Mouse (Mus musculus) forebrain, embryonic 16.5 days (tissue): Measurements from ENCODE around the gene Olfr70. TPM values are rescaled to one million over a fixed set of nuclear protein-coding genes. Genes with fewer than 3 reads are reported as not detected.

Experiments
- ATAC-seq: fragments of 200-750 bp; cut with Nextera tagmentation; 2 replicates; pipeline ENCODE4 v1.8.0; 2017; ENCODE audit warnings: mild to moderate bottlenecking, moderate library complexity
- H3K27ac ChIP-seq: fragments of 300-500 bp; sonication (generic); 2 replicates; pipeline ENCODE4 v1.5.1; 2014; ENCODE audit warnings: low read length, control low read depth
- H3K27me3 ChIP-seq: fragments of 300-500 bp; sonication (generic); replicated peaks from 2 replicates; pipeline ENCODE4 v1.6.1; 2014; ENCODE audit warnings: low read length; ENCODE audit not compliant: control insufficient read depth, insufficient read depth
- H3K36me3 ChIP-seq: fragments of 300-500 bp; sonication (generic); 2 replicates; pipeline ENCODE4 v1.6.1; 2014; ENCODE audit not compliant: control insufficient read depth, insufficient read depth
- H3K4me1 ChIP-seq: fragments of 300-500 bp; sonication (generic); replicated peaks from 2 replicates; pipeline ENCODE4 v1.6.1; 2014; ENCODE audit warnings: low read length; ENCODE audit not compliant: control insufficient read depth, insufficient read depth
- H3K4me2 ChIP-seq: fragments of 300-500 bp; sonication (generic); 2 replicates; pipeline ENCODE4 v1.6.1; 2014; ENCODE audit warnings: mild to moderate bottlenecking, low read length, control low read depth
- H3K4me3 ChIP-seq: fragments of 300-500 bp; sonication (generic); replicated peaks from 2 replicates; pipeline ENCODE4 v1.5.1; 2014; ENCODE audit warnings: mild to moderate bottlenecking, low read length, control low read depth
- H3K9ac ChIP-seq: fragments of 300-500 bp; sonication (generic); replicated peaks from 2 replicates; pipeline ENCODE4 v1.6.1; 2014; ENCODE audit warnings: low read depth, low read length, control low read depth
- H3K9me3 ChIP-seq: fragments of 300-500 bp; sonication (generic); 2 replicates; pipeline ENCODE4 v1.6.1; 2016; ENCODE audit warnings: low read length; ENCODE audit not compliant: control insufficient read depth
- WGBS: fragments of 180-500 bp; shearing (Covaris S2); extraction: QIAGEN DNeasy Blood & Tissue Kit; methylation state at CpG from one replicate; pipeline ENCODE4 v1.1.7; 2014; 5-methylcytosine and 5-hydroxymethylcytosine counted together
- polyA plus RNA-seq: library from polyadenylated mRNA; unstranded; fragments of >200 nt; fragmentation: Nextera tagmentation; extraction: Ambion mirVana; gene quantifications from 2 replicates; pipeline ENCODE4 v1.2.1, GENCODE M21; 2015

Gene Olfr70
- polyA plus RNA-seq, 1 experiment from 2014 or later: not detected

DNA sequence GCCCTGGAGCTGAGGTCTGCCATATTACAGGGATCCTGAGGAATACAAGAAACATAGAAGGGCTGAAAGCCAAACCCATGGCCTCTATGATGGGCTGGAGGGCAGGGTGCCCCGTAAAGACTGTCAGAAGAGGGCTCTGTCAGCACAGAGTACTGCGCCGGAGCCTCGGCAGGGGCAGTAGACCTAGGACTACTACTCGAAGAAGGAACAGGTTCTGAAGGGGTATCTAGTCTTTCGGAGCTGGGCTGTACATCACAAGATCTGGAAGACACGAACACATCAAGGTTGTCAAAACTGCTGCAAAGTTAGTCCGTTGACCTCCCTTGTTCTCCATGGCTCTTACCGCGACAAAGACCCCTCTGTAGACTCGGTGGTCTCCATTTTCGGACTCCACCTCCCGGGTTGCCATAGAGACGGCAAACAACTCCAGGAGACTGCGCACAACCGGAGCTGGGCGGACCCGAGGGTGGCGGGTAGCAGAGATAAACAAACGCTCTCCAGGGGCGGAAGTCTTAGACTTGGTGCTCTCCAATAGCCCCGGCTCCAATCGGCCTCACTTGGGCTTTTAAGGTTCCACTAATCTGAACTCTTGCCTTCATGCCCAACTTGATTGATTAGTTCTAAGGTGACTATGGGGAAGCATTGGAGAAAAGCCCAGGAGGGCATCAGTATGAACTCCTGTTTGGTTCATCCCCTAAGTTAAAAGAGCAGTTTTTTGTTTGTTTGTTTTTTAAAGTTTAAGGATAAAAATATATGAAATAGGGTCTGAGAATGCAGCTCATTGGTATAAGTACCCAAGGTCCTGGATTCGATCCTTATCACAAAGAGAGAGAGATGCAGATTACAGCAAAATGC, 47.2 kb downstream of the Olfr70 start, which contains the start of gene Spag8:
Gene Spag8, minus strand, starts transcription at position 434 of the 855 bp plus-strand sequence.
- Histone ChIP-seq H3K9ac (no peak within 1 kb of the TSS), H3K4me1 (peaks cover 8% of the 10 kb centered on the region), H3K4me2 (peak within 1 kb of the TSS; percentile 22), H3K36me3 (0 out of 2 replicates have a peak, but pooled peaks cover 8% of the 10 kb centered on the region), H3K27ac (no peak within 1 kb of the TSS), H3K9me3 (0 out of 2 replicates have a peak, but pooled peaks cover 3% of the 10 kb centered on the region), H3K27me3 (no peaks in the 10 kb centered on the region), H3K4me3 (peak within 1 kb of the TSS; percentile 32)
- ATAC-seq: no peak
- 13% methylated on average over 24 of the region's 24 CpGs for WGBS

- no peaks in the 10 kb centered on the region for H3K27me3 ChIP-seq
- H3K27ac ChIP-seq: no peak overlapping the region
- 90% methylated on average over 4 of the region's 4 CpGs for WGBS
- no peak overlapping the region; the same call in 1 of the 2 replicates for H3K4me2 ChIP-seq
- 0 out of 2 replicates have a peak, but pooled peaks cover 3% of the 10 kb centered on the region for H3K9me3 ChIP-seq
- peaks cover 8% of the 10 kb centered on the region for H3K4me1 ChIP-seq
- ATAC-seq: no peak
- H3K36me3 ChIP-seq: 0 out of 2 replicates have a peak, but pooled peaks cover 8% of the 10 kb centered on the region
- H3K9ac ChIP-seq: no peak overlapping the region
- H3K4me3 ChIP-seq: peak overlapping the region; percentile 32
Measured at GRCm38 (mm10) chr4:43652726-43653125, 47.9 kb downstream of the Olfr70 start.

GRCm38 (mm10) chr4:43649783-43650182, 50.8 kb downstream of the Olfr70 start:
- H3K4me3 ChIP-seq: no peak overlapping the region
- no peak for ATAC-seq
- H3K4me1 ChIP-seq: no peaks in the 10 kb centered on the region; the same call in 1 of the 2 replicates
- no peak overlapping the region for H3K4me2 ChIP-seq
- 0 out of 2 replicates have a peak, but pooled peaks cover 3% of the 10 kb centered on the region for H3K9me3 ChIP-seq
- no peak overlapping the region for H3K9ac ChIP-seq
- 0 out of 2 replicates have a peak, but pooled peaks cover 8% of the 10 kb centered on the region for H3K36me3 ChIP-seq
- 96% methylated on average over 3 of the region's 3 CpGs for WGBS
- H3K27ac ChIP-seq: no peak overlapping the region
- H3K27me3 ChIP-seq: no peaks in the 10 kb centered on the region

Other genes starting within 250 kb of the Olfr70 start
- gene Cd72, start 246.2 kb downstream of the Olfr70 start, polyA plus RNA-seq: 3.6 and 6.5 TPM in 2 replicates
- not detected in 2 replicates for gene Sit1, start 217.1 kb downstream of the Olfr70 start, polyA plus RNA-seq
- 62.0 and 63.1 TPM in 2 replicates for gene Ccdc107, start 207.9 kb downstream of the Olfr70 start, polyA plus RNA-seq
- gene Arhgef39, start 201.1 kb downstream of the Olfr70 start, polyA plus RNA-seq: 17.4 and 18.8 TPM in 2 replicates
- gene Car9, start 193.8 kb downstream of the Olfr70 start, polyA plus RNA-seq: 0.16 and 0.20 TPM in 2 replicates
- gene Tpm2, start 177.0 kb downstream of the Olfr70 start, polyA plus RNA-seq: 10.5 and 13.2 TPM in 2 replicates
- gene Creb3, start 138.5 kb downstream of the Olfr70 start, polyA plus RNA-seq: 83.5 and 91.1 TPM in 2 replicates
- 49.5 and 54.6 TPM in 2 replicates for gene Tln1, start 138.1 kb downstream of the Olfr70 start, polyA plus RNA-seq
- 27.0 and 30.5 TPM in 2 replicates for gene Rgp1, start 122.1 kb downstream of the Olfr70 start, polyA plus RNA-seq
- gene Gba2, start 121.9 kb downstream of the Olfr70 start, polyA plus RNA-seq: 62.3 and 64.6 TPM in 2 replicates
- gene Msmp, start 116.3 kb downstream of the Olfr70 start, polyA plus RNA-seq: 1.5 and 1.7 TPM in 2 replicates
- gene Npr2, start 68.9 kb downstream of the Olfr70 start, polyA plus RNA-seq: 13.3 and 15.0 TPM in 2 replicates
- gene Spag8, start 47.2 kb downstream of the Olfr70 start, polyA plus RNA-seq: 5.2 and 5.8 TPM in 2 replicates
- 61.1 and 66.3 TPM in 2 replicates for gene Hint2, start 44.3 kb downstream of the Olfr70 start, polyA plus RNA-seq
- 14.6 and 15.5 TPM in 2 replicates for gene Tmem8b, start 31.8 kb downstream of the Olfr70 start, polyA plus RNA-seq
- 1.3 and 1.5 TPM in 2 replicates for gene Fam221b, start 31.7 kb downstream of the Olfr70 start, polyA plus RNA-seq
- 0.09 TPM in 1 of 2 replicates, not detected in the other for gene Olfr71, start 9.4 kb upstream of the Olfr70 start, polyA plus RNA-seq
- 0.34 and 0.47 TPM in 2 replicates for gene Hrct1, start 26.4 kb upstream of the Olfr70 start, polyA plus RNA-seq
- gene Spaar, start 29.2 kb upstream of the Olfr70 start, polyA plus RNA-seq: 0.10 and 0.16 TPM in 2 replicates
- gene Olfr159, start 70.2 kb upstream of the Olfr70 start, polyA plus RNA-seq: not detected in 2 replicates
- not detected in 2 replicates for gene Olfr156, start 123.1 kb upstream of the Olfr70 start, polyA plus RNA-seq
- not detected in 2 replicates for gene Olfr157, start 139.4 kb upstream of the Olfr70 start, polyA plus RNA-seq
- gene Olfr155, start 150.8 kb upstream of the Olfr70 start, polyA plus RNA-seq: not detected in 2 replicates
- gene Reck, start 174.7 kb upstream of the Olfr70 start, polyA plus RNA-seq: 4.8 and 5.1 TPM in 2 replicates